Mouse (Mus musculus) cortical plate, adult 2 months (tissue): Measurements from ENCODE around the gene Far1.

Experiments
- CTCF ChIP-seq: fragments of 200-500 bp; IDR thresholded peaks from 2 replicates; pipeline ENCODE4 v1.5.1; 2011; ENCODE audit warnings: mild to moderate bottlenecking, control low read depth, low read length; ENCODE audit not compliant: insufficient read depth; ENCODE audit errors: extremely low read depth
- POLR2A ChIP-seq: fragments of 200-500 bp; IDR thresholded peaks from 2 replicates; pipeline ENCODE4 v1.6.1; 2011; ENCODE audit warnings: mild to moderate bottlenecking, low read length, control low read depth; ENCODE audit not compliant: insufficient read depth; ENCODE audit errors: extremely low read depth

DNA sequence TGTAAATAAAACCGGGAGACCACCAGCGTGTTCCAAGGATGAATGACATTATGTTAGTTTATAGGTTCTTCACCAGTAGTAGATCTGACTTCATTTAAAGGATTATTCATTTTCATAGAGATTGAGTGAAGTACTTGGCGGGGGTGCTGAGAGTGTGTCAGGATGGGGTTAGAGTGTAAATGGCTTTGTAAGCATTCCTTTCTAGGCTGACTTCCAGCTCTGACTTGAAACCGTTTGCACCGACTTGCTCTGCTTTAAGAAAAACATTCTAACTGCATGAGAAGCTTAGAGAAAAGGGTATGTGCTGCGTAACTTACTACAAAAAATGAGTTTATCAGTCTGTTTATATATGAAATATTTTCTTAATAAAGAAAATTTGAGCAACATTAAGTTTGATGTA is 57.5 kb downstream of the Far1 start:
- no peak for TF ChIP-seq POLR2A
- no peak for TF ChIP-seq CTCF
